Mouse (Mus musculus) small intestine, adult 2 months (tissue): ENCODE data around the gene Gm49661. TPM values are rescaled to one million over a fixed set of nuclear protein-coding genes. Genes with fewer than 3 reads are reported as not detected.

ENCODE experiments used
- H3K27ac ChIP-seq: fragments of 200-500 bp; 2 replicates; pipeline ENCODE4 v1.5.1; 2012; ENCODE audit warnings: low read depth, low read length, control low read depth, inconsistent platforms; ENCODE audit not compliant: insufficient read depth
- H3K27me3 ChIP-seq: fragments of 200-500 bp; 2 replicates; pipeline ENCODE4 v1.6.1; 2012; ENCODE audit warnings: mild to moderate bottlenecking, moderate library complexity, low read length, inconsistent platforms; ENCODE audit not compliant: control insufficient read depth, insufficient read depth
- H3K36me3 ChIP-seq: fragments of 200-500 bp; 2 replicates; pipeline ENCODE4 v1.6.1; 2012; ENCODE audit warnings: mild to moderate bottlenecking, low read length, control low read depth, inconsistent platforms; ENCODE audit not compliant: control insufficient read depth, insufficient read depth
- H3K4me1 ChIP-seq: fragments of 200-500 bp; 2 replicates; pipeline ENCODE4 v1.6.1; 2012; ENCODE audit warnings: low read length, inconsistent platforms, mixed read lengths; ENCODE audit not compliant: control insufficient read depth, insufficient read depth, insufficient read length
- H3K4me3 ChIP-seq: fragments of 200-500 bp; 2 replicates; pipeline ENCODE4 v1.5.1; 2012; ENCODE audit warnings: low read depth, mild to moderate bottlenecking, control low read depth, inconsistent platforms, low read length, moderate library complexity
- CTCF ChIP-seq: fragments of 200-500 bp; IDR thresholded peaks from 2 replicates; pipeline ENCODE4 v1.5.1; 2012; ENCODE audit warnings: low read depth, mild to moderate bottlenecking, control low read depth, inconsistent platforms, low read length, moderate library complexity, mixed read lengths; ENCODE audit not compliant: insufficient replicate concordance, insufficient read length; ENCODE audit errors: extremely low read depth
- POLR2A ChIP-seq: fragments of 200-500 bp; IDR thresholded peaks from 2 replicates; pipeline ENCODE4 v1.6.1; 2012; ENCODE audit warnings: low read depth, mild to moderate bottlenecking, control low read depth, inconsistent platforms, low read length, moderate library complexity
- WGBS: fragments of 180-500 bp; shearing (Covaris S2); methylation state at CpG from one replicate; pipeline ENCODE4 v1.1.7; 2018; 5-methylcytosine and 5-hydroxymethylcytosine counted together
- polyA plus RNA-seq: library from polyadenylated mRNA; depleted of rRNA; stranded (reverse); fragments of >200 nt; gene quantifications from 2 replicates; pipeline ENCODE4 v1.2.3, GENCODE M21; 2012; rRNA removed

The Gm49661 gene
- polyA plus RNA-seq, 1 experiment, result not detected

DNA sequence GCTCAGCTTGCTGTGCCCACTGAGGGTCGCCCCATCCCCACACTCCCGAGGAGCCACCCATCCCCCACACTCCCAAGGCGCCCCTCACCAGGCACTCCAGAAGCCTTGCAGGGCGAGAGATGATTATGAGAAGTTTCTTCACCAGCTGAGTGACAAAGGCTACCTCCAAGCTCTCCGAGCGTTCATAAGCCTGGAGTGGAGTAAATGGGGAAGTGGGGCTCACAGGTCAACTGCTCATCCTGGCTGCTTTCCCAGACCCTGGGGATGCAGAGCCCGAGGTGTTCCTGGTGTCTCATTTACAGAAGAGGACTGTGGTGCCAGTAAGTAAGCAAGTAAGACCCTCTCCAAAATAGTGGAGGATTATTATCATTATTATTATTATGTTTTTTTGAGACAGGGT lies 43.7 kb downstream of the Gm49661 start:
- Histone ChIP-seq H3K4me1 (0 out of 2 replicates have a peak, but pooled peaks cover 3% of the 10 kb centered on the region), H3K4me3 (no peak overlapping the region), H3K27ac (no peak overlapping the region), H3K36me3 (no peaks in the 10 kb centered on the region), H3K27me3 (peaks cover 16% of the 10 kb centered on the region)
- WGBS, result 48% methylated on average over 7 of the region's 7 CpGs
- TF ChIP-seq CTCF (no peak), POLR2A (no peak)

DNA sequence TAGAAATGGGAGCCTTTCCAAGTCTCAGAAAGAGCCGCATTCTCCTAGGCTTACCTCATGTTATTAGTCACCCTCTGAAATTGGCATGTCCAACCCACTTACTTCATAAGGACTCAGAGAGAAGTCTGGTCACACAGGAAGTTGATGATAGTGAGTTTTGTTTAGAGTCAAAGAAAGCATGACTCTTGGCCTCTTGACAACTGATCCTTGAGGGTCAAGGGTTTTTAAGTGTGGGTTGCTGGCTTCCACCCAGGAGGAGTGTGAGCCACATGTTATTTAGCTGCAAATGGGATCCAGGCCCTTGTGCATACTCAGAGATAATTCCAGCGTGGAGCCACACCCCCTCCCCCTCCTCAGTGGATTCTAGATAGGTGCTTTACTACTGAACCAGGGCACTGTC lies 47.6 kb downstream of the Gm49661 start:
- TF ChIP-seq CTCF (no peak), POLR2A (no peak)
- 64% methylated on average over 2 of the region's 2 CpGs for WGBS
- Histone ChIP-seq H3K27ac (no peak overlapping the region), H3K4me1 (no peaks in the 10 kb centered on the region), H3K27me3 (no peaks in the 10 kb centered on the region), H3K36me3 (no peaks in the 10 kb centered on the region), H3K4me3 (no peak overlapping the region)

DNA sequence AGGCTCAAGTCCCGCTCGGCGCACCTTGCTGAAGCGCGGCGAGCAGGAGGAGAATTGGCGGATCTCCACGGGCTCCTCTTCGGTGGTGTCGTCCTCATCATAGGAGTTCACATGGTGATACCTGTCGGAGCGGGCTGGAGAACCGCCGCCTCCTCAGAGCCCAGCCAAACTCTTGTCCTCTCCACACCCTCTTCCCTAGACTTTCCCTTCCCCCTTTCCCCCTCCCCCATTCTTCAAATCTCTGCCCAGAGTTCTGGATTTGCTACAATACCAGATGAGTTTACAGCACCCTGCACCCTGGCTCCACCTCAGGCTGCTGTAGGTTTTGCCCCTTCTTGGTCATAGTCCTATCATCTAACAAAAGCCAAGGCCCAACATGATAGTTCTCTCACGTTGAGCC lies 50.6 kb downstream of the Gm49661 start:
- H3K27me3 ChIP-seq, result no peaks in the 10 kb centered on the region
- H3K27ac ChIP-seq, result no peak overlapping the region
- TF ChIP-seq POLR2A, result no peak
- no peak for TF ChIP-seq CTCF
- 90% methylated on average over 15 of the region's 15 CpGs for WGBS
- no peaks in the 10 kb centered on the region for H3K4me1 ChIP-seq
- H3K36me3 ChIP-seq, result no peaks in the 10 kb centered on the region
- no peak overlapping the region for H3K4me3 ChIP-seq

DNA sequence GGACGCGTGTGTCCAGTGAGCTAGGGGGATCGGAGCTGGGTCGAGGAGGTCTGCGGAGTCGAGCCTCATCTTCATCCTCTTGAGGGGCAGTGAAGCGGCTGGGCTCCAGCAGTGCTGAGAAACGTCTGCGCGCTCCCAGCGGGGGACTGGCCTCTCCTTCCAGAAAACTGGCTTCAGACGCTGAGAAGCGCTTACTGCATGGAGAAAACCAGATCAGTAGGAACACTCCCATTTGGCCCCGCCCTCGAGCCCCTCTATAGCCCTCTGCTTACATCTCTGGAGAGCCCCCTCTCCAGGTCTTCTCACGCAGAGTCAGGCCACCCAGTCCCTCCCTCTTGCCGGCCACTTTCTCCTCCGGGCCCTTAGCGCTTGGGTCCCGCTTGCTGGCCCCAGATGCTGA lies 51.5 kb downstream of the Gm49661 start:
- no peaks in the 10 kb centered on the region for H3K27me3 ChIP-seq
- no peak for TF ChIP-seq POLR2A
- no peak for TF ChIP-seq CTCF
- WGBS, result 67% methylated on average over 20 of the region's 20 CpGs
- no peak overlapping the region for H3K27ac ChIP-seq
- peaks cover under 1% of the 10 kb centered on the region for H3K4me1 ChIP-seq
- no peaks in the 10 kb centered on the region for H3K36me3 ChIP-seq
- no peak overlapping the region for H3K4me3 ChIP-seq

Other genes with a start within 250 kb of the Gm49661 start
- 0.30 TPM in 2 replicates for gene G430095P16Rik, start 246.4 kb downstream of the Gm49661 start, polyA plus RNA-seq
- 22.3 and 26.1 TPM in 2 replicates for gene Nfix, start 169.1 kb downstream of the Gm49661 start, polyA plus RNA-seq
- gene Dand5, start 146.6 kb downstream of the Gm49661 start, polyA plus RNA-seq, result 0.98 and 2.1 TPM in 2 replicates
- gene Gadd45gip1, start 137.9 kb downstream of the Gm49661 start, polyA plus RNA-seq, result 50.5 and 64.1 TPM in 2 replicates
- 26.4 and 47.5 TPM in 2 replicates for gene Rad23a, start 128.8 kb downstream of the Gm49661 start, polyA plus RNA-seq
- gene Calr, start 122.5 kb downstream of the Gm49661 start, polyA plus RNA-seq, result 82.6 and 120 TPM in 2 replicates
- gene Farsa, start 112.4 kb downstream of the Gm49661 start, polyA plus RNA-seq, result 20.2 and 29.1 TPM in 2 replicates
- 0.60 and 2.1 TPM in 2 replicates for gene Syce2, start 97.3 kb downstream of the Gm49661 start, polyA plus RNA-seq
- 32.5 and 53.2 TPM in 2 replicates for gene Gcdh, start 75.5 kb downstream of the Gm49661 start, polyA plus RNA-seq
- 0.30 and 0.38 TPM in 2 replicates for gene Klf1, start 67.5 kb downstream of the Gm49661 start, polyA plus RNA-seq
- 4.1 and 5.9 TPM in 2 replicates for gene Dnase2a, start 60.9 kb downstream of the Gm49661 start, polyA plus RNA-seq
- 0.50 and 0.71 TPM in 2 replicates for gene Mast1, start 32.1 kb downstream of the Gm49661 start, polyA plus RNA-seq
- gene Rtbdn, start 22.4 kb downstream of the Gm49661 start, polyA plus RNA-seq, result 0.15 TPM in 1 of 2 replicates, not detected in the other
- 70.6 and 141 TPM in 2 replicates for gene Prdx2, start 154 bp upstream of the Gm49661 start, polyA plus RNA-seq
- 14.5 and 29.1 TPM in 2 replicates for gene Rnaseh2a, start 334 bp upstream of the Gm49661 start, polyA plus RNA-seq
- gene Junb, start 9.3 kb upstream of the Gm49661 start, polyA plus RNA-seq, result 122 and 329 TPM in 2 replicates
- 26.3 and 56.9 TPM in 2 replicates for gene Hook2, start 21.2 kb upstream of the Gm49661 start, polyA plus RNA-seq
- gene Best2, start 45.1 kb upstream of the Gm49661 start, polyA plus RNA-seq, result 0.33 TPM in 1 of 2 replicates, not detected in the other
- gene Asna1, start 55.8 kb upstream of the Gm49661 start, polyA plus RNA-seq, result 71.8 and 128 TPM in 2 replicates
- 82.6 and 135 TPM in 2 replicates for gene Trir, start 57.4 kb upstream of the Gm49661 start, polyA plus RNA-seq
- gene Tnpo2, start 67.5 kb upstream of the Gm49661 start, polyA plus RNA-seq, result 19.8 and 32.0 TPM in 2 replicates
- 36.4 and 52.5 TPM in 2 replicates for gene Fbxw9, start 90.6 kb upstream of the Gm49661 start, polyA plus RNA-seq
- 1.4 TPM in 1 of 2 replicates, not detected in the other for gene Gm5741, start 98.5 kb upstream of the Gm49661 start, polyA plus RNA-seq
- gene Dhps, start 102.3 kb upstream of the Gm49661 start, polyA plus RNA-seq, result 34.8 and 47.2 TPM in 2 replicates
- gene Wdr83os, start 111.3 kb upstream of the Gm49661 start, polyA plus RNA-seq, result 66.0 and 79.1 TPM in 2 replicates
- 13.4 and 26.8 TPM in 2 replicates for gene Wdr83, start 111.9 kb upstream of the Gm49661 start, polyA plus RNA-seq
- 28.8 and 38.1 TPM in 2 replicates for gene Man2b1, start 113.8 kb upstream of the Gm49661 start, polyA plus RNA-seq
- 0.11 and 0.96 TPM in 2 replicates for gene Zfp791, start 153.7 kb upstream of the Gm49661 start, polyA plus RNA-seq
- gene Cks1brt, start 182.5 kb upstream of the Gm49661 start, polyA plus RNA-seq, result not detected in 2 replicates